Mouse (Mus musculus): ENCODE results near the gene Notch3. TPM values are rescaled to one million over a fixed set of nuclear protein-coding genes. Genes with fewer than 3 reads are reported as not detected.
A peak's percentile ranks its signal among the peaks of the same experiment; 100 is the strongest.
"Not testable (repeated sequence)": the region's sequence is repeated elsewhere in the genome, so short reads cannot be mapped to it uniquely, and the experiment has no call there.

Gene Notch3
- polyA plus RNA-seq, 1 experiment from 2014 or later: 5.1 TPM

DNA sequence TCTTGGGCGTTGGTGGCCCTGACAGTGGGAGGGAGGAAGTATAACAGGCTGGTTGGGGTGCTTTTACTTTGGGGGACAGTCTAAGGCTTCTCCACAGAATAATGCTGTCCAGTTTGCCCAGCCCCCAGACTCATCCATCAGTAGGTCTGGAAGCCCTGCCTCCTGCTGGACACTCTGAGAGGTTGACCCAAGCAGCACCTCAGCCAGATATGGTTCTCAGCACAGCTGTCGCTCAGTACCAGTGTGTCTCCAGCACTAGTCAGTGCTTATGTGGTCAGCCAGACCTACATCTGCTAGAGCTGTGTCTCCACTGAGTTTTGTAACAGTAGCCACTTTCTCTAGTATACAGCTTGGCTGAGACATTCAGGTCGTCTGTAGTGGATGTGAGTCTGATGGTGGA is 48.2 kb downstream of the Notch3 start:
- DNase-seq (ENCODE audit: low spot score) (no peak), ATAC-seq (replicated peaks; ENCODE audit: low FRiP score) (no peak)
- no peaks in the 10 kb centered on the region for H3K9me3 ChIP-seq (ENCODE audit: control insufficient read depth, low read length)
- no peaks in the 10 kb centered on the region for H3K27me3 ChIP-seq (replicated peaks; ENCODE audit: control insufficient read depth, insufficient read depth, low read length)
- H3K4me1 ChIP-seq (replicated peaks; ENCODE audit: control insufficient read depth, insufficient read depth, low read length): peaks cover 57% of the 10 kb centered on the region
- H3K27ac ChIP-seq (ENCODE audit: low read depth, low read length): peak overlapping the region; percentile 39; the same call in 1 of the 2 replicates
- WGBS: 15% methylated on average over 3 of the region's 3 CpGs
- H3K4me3 ChIP-seq (ENCODE audit: low read depth, low read length): peak overlapping the region; percentile 28; the same call in 1 of the 2 replicates
- peak overlapping the region; percentile 27 for H3K9ac ChIP-seq (ENCODE audit: low read depth, low read length)
- no peaks in the 10 kb centered on the region; the same call in 1 of the 2 replicates for H3K36me3 ChIP-seq (ENCODE audit: control insufficient read depth, insufficient read depth, low read length)
- peak overlapping the region; percentile 73 for H3K4me2 ChIP-seq

DNA sequence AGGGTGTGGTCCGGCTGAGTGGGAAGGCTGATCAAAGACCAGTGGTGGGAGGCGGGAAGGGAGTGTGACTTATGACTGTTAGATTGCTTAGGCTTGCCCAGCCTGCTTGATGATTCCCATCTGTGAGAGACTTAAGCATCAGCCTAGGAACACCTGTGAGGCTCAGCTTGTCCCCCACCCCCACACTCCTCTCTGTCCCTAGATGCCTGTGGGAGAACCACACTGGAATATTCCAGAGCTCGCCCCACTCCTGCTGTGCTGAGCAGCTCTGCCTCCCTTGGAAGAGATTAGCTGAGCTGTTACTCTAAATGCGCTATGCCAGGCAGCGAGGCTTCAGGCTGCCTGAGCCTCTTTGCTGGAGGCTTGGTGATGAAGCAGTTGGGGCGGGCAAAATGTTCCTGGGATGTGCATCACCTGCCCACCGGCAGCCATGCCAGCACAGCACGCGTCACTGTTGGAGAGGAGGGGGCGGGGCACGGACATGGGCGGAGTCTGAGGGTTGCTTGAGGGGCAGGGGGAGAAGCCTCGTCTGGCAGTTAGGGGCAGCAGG is 48.7 kb downstream of the Notch3 start:
- not testable (repeated sequence) for DNase-seq (ENCODE audit: low spot score); H3K27me3 ChIP-seq (replicated peaks; ENCODE audit: control insufficient read depth, insufficient read depth, low read length); H3K36me3 ChIP-seq (ENCODE audit: control insufficient read depth, insufficient read depth, low read length); H3K9me3 ChIP-seq (ENCODE audit: control insufficient read depth, low read length)
- peaks cover 60% of the 10 kb centered on the region for H3K4me1 ChIP-seq (replicated peaks; ENCODE audit: control insufficient read depth, insufficient read depth, low read length)
- ATAC-seq (replicated peaks; ENCODE audit: low FRiP score): peak; percentile 77
- peak overlapping the region; percentile 28; the same call in 1 of the 2 replicates for H3K4me3 ChIP-seq (ENCODE audit: low read depth, low read length)
- H3K4me2 ChIP-seq: peak overlapping the region; percentile 73
- peak overlapping the region; percentile 48 for H3K9ac ChIP-seq (ENCODE audit: low read depth, low read length)
- WGBS: 5% methylated on average over 11 of the region's 13 CpGs
- peak overlapping the region; percentile 39; the same call in 1 of the 2 replicates for H3K27ac ChIP-seq (ENCODE audit: low read depth, low read length)

DNA sequence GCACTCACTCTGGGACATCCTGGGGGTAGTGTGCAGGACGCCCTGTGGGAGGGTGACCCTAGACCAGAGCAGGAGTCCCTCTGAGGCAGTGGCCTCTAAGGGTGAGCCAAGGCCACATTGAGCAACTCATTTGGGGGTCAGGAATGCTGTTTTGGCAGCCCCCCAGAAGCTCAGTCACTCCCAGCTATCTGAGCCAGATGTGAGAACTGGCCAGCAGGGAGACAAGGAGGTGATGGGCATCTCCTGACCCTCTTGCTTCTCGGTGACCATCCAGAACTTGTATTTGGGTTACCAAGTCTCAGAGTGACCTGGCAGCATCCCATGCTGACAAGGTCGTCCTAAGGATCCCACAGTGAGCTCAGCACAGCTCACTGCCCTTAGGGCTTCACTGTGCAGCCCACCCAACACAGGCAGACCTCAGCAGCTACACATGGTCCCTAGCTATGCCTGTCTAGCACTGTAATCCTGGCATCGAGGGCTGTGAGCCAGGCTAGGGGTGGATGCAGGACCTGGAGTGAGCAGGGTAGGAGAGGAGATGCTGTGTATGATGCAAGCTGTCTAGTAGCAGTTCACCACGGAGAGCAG is 49.3 kb downstream of the Notch3 start:
- peak overlapping the region; percentile 73 for H3K4me2 ChIP-seq
- no peaks in the 10 kb centered on the region for H3K9me3 ChIP-seq (ENCODE audit: control insufficient read depth, low read length)
- 0 out of 2 replicates have a peak overlapping the region, but pooled peaks have one; percentile 5 for H3K4me3 ChIP-seq (ENCODE audit: low read depth, low read length)
- no peaks in the 10 kb centered on the region for H3K27me3 ChIP-seq (replicated peaks; ENCODE audit: control insufficient read depth, insufficient read depth, low read length)
- H3K36me3 ChIP-seq (ENCODE audit: control insufficient read depth, insufficient read depth, low read length): no peaks in the 10 kb centered on the region; the same call in 1 of the 2 replicates
- peak overlapping the region; percentile 39; the same call in 1 of the 2 replicates for H3K9ac ChIP-seq (ENCODE audit: low read depth, low read length)
- ATAC-seq (replicated peaks; ENCODE audit: low FRiP score) (no peak), DNase-seq (ENCODE audit: low spot score) (no peak)
- WGBS: 59% methylated on average over 4 of the region's 5 CpGs
- H3K4me1 ChIP-seq (replicated peaks; ENCODE audit: control insufficient read depth, insufficient read depth, low read length): peaks cover 57% of the 10 kb centered on the region
- peak overlapping the region; percentile 78 for H3K27ac ChIP-seq (ENCODE audit: low read depth, low read length)

DNA sequence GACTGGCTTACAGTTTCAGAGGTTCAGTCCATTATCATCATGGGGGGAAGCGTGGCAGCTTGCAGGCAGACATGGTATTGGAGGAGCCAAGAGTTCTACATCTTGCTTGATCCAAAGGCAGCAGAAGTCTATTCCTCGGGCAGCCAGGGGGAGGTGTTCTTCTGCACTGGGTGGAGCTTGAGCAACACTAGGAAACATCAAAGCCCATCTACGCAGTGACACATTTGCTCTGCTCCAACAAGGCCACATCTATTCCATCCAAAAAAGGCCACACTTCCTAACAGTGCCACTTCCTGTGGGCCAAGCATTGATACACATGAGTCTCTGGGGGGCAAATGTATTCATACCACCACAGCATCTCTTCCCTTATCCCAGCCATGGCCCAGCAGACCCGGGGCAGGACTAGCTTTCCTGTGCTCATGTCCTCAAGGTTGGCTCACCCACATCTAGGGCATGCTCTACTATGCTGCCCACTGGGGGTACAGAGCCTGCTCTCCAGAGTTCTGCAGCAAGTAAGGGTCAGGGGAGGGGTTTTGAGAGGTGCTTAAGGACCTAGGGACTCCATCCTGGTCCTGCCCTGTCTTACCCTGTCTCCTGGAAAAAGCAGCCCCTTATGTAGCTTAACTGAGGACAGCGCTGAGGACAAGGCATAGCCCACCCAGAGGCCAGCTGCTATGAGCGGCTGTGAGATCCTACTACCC is 49.9 kb downstream of the Notch3 start:
- no peak for DNase-seq (ENCODE audit: low spot score)
- Histone ChIP-seq H3K9ac (ENCODE audit: low read depth, low read length) (peak overlapping the region; percentile 39; the same call in 1 of the 2 replicates), H3K36me3 (ENCODE audit: control insufficient read depth, insufficient read depth, low read length) (no peaks in the 10 kb centered on the region; the same call in 1 of the 2 replicates), H3K4me1 (replicated peaks; ENCODE audit: control insufficient read depth, insufficient read depth, low read length) (peaks cover 54% of the 10 kb centered on the region), H3K9me3 (ENCODE audit: control insufficient read depth, low read length) (no peaks in the 10 kb centered on the region), H3K4me3 (ENCODE audit: low read depth, low read length) (no peak overlapping the region), H3K4me2 (no peak overlapping the region; the same call in 1 of the 2 replicates), H3K27ac (ENCODE audit: low read depth, low read length) (peak overlapping the region; percentile 78; the same call in 1 of the 2 replicates), H3K27me3 (replicated peaks; ENCODE audit: control insufficient read depth, insufficient read depth, low read length) (no peaks in the 10 kb centered on the region)
- no peak for ATAC-seq (replicated peaks; ENCODE audit: low FRiP score)
- WGBS: 68% methylated on average over 6 of the region's 6 CpGs

DNA sequence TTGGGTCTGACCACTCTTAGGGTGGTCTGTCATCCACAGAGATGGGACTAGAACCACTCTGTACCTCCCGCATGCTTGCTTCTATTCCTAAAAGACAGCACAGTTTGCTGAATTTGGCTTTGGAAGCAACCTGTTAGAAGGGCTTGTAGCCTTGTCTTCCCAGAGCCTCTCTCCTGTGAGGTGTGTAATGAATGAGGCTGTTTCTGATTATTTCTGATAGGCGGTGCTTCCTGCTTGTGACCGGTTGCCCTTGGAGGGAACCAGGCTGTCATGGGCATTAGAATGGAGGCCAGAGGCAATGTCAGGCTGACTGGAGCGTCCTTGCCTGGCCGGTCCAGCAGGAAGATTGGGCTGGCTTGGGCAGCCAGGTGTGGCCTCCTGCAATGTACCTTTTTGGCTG is 52.2 kb downstream of the Notch3 start:
- H3K9ac ChIP-seq (ENCODE audit: low read depth, low read length): peak overlapping the region; percentile 72
- H3K4me3 ChIP-seq (ENCODE audit: low read depth, low read length): peak overlapping the region; percentile 64
- not testable (repeated sequence) for DNase-seq (ENCODE audit: low spot score); H3K27me3 ChIP-seq (replicated peaks; ENCODE audit: control insufficient read depth, insufficient read depth, low read length); H3K9me3 ChIP-seq (ENCODE audit: control insufficient read depth, low read length); H3K36me3 ChIP-seq (ENCODE audit: control insufficient read depth, insufficient read depth, low read length); ATAC-seq (replicated peaks; ENCODE audit: low FRiP score)
- H3K4me2 ChIP-seq: peak overlapping the region; percentile 96
- H3K27ac ChIP-seq (ENCODE audit: low read depth, low read length): peak overlapping the region; percentile 83
- H3K4me1 ChIP-seq (replicated peaks; ENCODE audit: control insufficient read depth, insufficient read depth, low read length): peaks cover 71% of the 10 kb centered on the region
- 41% methylated on average over 4 of the region's 5 CpGs for WGBS

DNA sequence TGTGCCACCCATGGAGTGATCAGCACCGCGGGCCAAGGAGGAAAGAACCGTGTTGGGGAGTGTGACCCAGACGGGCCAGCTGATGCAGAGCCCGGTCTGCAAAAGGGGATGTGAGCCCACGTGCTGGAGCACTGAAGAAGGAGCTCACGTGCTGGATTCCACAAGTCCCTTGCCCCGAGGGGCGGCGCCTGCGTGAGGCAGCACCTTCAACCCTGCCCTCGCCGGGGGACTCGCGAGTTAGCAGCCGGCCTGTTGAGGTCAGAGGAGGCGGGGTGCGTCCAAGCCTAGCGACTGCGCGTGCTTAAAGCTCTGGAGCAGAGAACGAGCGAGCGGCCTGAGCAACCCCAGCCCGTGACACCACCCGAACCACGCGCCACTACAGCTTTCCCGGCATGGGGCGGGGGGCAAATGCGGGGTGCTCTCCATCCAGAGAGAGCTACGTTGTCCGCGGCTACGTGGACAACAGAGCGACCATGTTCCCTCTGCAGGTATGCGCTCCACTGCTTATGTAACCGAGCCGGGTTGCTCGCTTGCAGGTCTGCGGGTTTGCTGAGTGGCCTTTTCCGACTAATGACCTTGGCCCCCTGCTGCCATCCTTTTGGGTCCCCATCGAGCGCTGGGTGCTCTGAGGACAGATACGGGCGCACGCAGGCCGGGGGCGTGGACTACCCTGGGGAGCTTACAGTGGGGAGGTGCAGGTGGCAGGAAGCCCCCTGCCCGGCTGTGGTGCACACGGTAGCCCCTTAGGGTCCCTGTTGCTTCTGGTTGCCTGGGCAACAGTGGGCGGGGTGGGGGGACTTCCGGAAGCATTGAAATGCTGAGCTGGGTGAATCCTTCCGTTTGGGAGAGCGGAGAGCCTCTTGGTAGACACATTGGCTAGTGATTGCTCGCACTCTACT is 52.9 kb downstream of the Notch3 start:
- WGBS: under 1% methylated on average over 56 of the region's 56 CpGs
- Histone ChIP-seq H3K9me3 (ENCODE audit: control insufficient read depth, low read length) (no peaks in the 10 kb centered on the region), H3K27me3 (replicated peaks; ENCODE audit: control insufficient read depth, insufficient read depth, low read length) (no peaks in the 10 kb centered on the region), H3K4me3 (ENCODE audit: low read depth, low read length) (peak overlapping the region; percentile 64), H3K4me1 (replicated peaks; ENCODE audit: control insufficient read depth, insufficient read depth, low read length) (peaks cover 77% of the 10 kb centered on the region), H3K27ac (ENCODE audit: low read depth, low read length) (peak overlapping the region; percentile 83), H3K4me2 (peak overlapping the region; percentile 96), H3K9ac (ENCODE audit: low read depth, low read length) (peak overlapping the region; percentile 72), H3K36me3 (ENCODE audit: control insufficient read depth, insufficient read depth, low read length) (no peaks in the 10 kb centered on the region)
- DNase-seq (ENCODE audit: low spot score) (peak; percentile 83), ATAC-seq (replicated peaks; ENCODE audit: low FRiP score) (peak; percentile 73)

DNA sequence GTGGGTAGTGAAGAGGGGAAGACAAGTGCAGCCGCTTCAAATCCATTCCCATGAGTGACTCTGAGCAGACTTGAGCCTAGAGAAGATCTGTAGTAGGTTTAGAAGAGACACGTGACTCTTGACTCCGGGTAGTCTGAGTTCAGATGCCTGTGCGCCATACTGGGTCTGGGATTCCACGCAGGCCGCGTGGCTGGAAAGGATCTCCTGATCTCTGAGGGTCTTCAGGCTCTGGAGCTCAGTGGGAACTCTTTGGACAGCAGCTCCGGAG is 53.5 kb downstream of the Notch3 start:
- Histone ChIP-seq H3K9me3 (ENCODE audit: control insufficient read depth, low read length) (no peaks in the 10 kb centered on the region), H3K27me3 (replicated peaks; ENCODE audit: control insufficient read depth, insufficient read depth, low read length) (no peaks in the 10 kb centered on the region), H3K9ac (ENCODE audit: low read depth, low read length) (peak overlapping the region; percentile 72), H3K4me1 (replicated peaks; ENCODE audit: control insufficient read depth, insufficient read depth, low read length) (peaks cover 75% of the 10 kb centered on the region), H3K27ac (ENCODE audit: low read depth, low read length) (peak overlapping the region; percentile 83), H3K4me2 (peak overlapping the region; percentile 96), H3K4me3 (ENCODE audit: low read depth, low read length) (peak overlapping the region; percentile 64), H3K36me3 (ENCODE audit: control insufficient read depth, insufficient read depth, low read length) (no peaks in the 10 kb centered on the region)
- 8% methylated on average over 8 of the region's 8 CpGs for WGBS
- peak; percentile 42 for ATAC-seq (replicated peaks; ENCODE audit: low FRiP score)
- no peak for DNase-seq (ENCODE audit: low spot score)
